Mouse (Mus musculus) liver, adult (tissue): Measurements from ENCODE around the gene Mrps7.

Source experiments
- GATA4 ChIP-seq: IDR thresholded peaks from 2 replicates; pipeline ENCODE4 v1.6.1; 2014; ENCODE audit warnings: mild to moderate bottlenecking, low read length; ENCODE audit not compliant: insufficient replicate concordance

Mrps7 gene

GRCm38 (mm10) chr11:115599722-115600121, 4.0 kb upstream of the Mrps7 start:
- no peak for TF ChIP-seq GATA4

GRCm38 (mm10) chr11:115600743-115601142, 3.0 kb upstream of the Mrps7 start:
- no peak for TF ChIP-seq GATA4

GRCm38 (mm10) chr11:115601174-115601573, 2.6 kb upstream of the Mrps7 start:
- no peak for TF ChIP-seq GATA4

GRCm38 (mm10) chr11:115603128-115603475, 623 bp upstream of the Mrps7 start:
- no peak for TF ChIP-seq GATA4

GRCm38 (mm10) chr11:115604304-115604696, 575 bp downstream of the Mrps7 start:
- TF ChIP-seq GATA4, result no peak

- no peak for TF ChIP-seq GATA4
Measured at GRCm38 (mm10) chr11:115606733-115607132, 3.0 kb downstream of the Mrps7 start.

- TF ChIP-seq GATA4, result no peak
Measured at GRCm38 (mm10) chr11:115608421-115609399, 5.0 kb downstream of the Mrps7 start.

GRCm38 (mm10) chr11:115609576-115609975, 5.9 kb downstream of the Mrps7 start:
- no peak for TF ChIP-seq GATA4

GRCm38 (mm10) chr11:115611173-115611572, 7.4 kb downstream of the Mrps7 start:
- no peak for TF ChIP-seq GATA4

- no peak for TF ChIP-seq GATA4
Measured at GRCm38 (mm10) chr11:115612059-115612409, 8.3 kb downstream of the Mrps7 start.

- TF ChIP-seq GATA4, result no peak
Measured at GRCm38 (mm10) chr11:115612410-115613137, 8.8 kb downstream of the Mrps7 start, which contains the start of gene Mif4gd. Gene Mif4gd, minus strand, starts transcription at chr11:115612969.

GRCm38 (mm10) chr11:115613138-115613945, 9.6 kb downstream of the Mrps7 start:
- TF ChIP-seq GATA4, result no peak

GRCm38 (mm10) chr11:115614346-115615107, 10.8 kb downstream of the Mrps7 start:
- TF ChIP-seq GATA4, result no peak

GRCm38 (mm10) chr11:115615108-115615825, 11.5 kb downstream of the Mrps7 start:
- TF ChIP-seq GATA4, result no peak
